Mouse (Mus musculus) CH12.LX (cell line): ENCODE results near the gene Pafah2.

Source experiments
- EP300 ChIP-seq: IDR thresholded peaks from 2 replicates; pipeline ENCODE4 v1.6.1; 2011; ENCODE audit warnings: low read length, improper control_type of control experiment
- MAZ ChIP-seq: IDR thresholded peaks from 2 replicates; pipeline ENCODE4 v1.6.1; 2012; ENCODE audit warnings: low read depth, mild to moderate bottlenecking, inconsistent platforms, low read length, improper control_type of control experiment, moderate library complexity
- MEF2A ChIP-seq: IDR thresholded peaks from 2 replicates; pipeline ENCODE4 v1.6.1; 2014; ENCODE audit warnings: low read depth, mild to moderate bottlenecking, inconsistent platforms, low read length, improper control_type of control experiment, borderline replicate concordance
- MYC ChIP-seq: IDR thresholded peaks from 2 replicates; pipeline ENCODE4 v1.6.1; 2011; ENCODE audit warnings: low read depth, mild to moderate bottlenecking, improper control_type of control experiment, low read length
- POLR2A ChIP-seq: IDR thresholded peaks from 2 replicates; pipeline ENCODE4 v1.6.1; 2011; ENCODE audit warnings: low read depth, mild to moderate bottlenecking, improper control_type of control experiment, low read length
- POLR2AphosphoS2 ChIP-seq: IDR thresholded peaks from 2 replicates; pipeline ENCODE4 v1.6.1; 2011; ENCODE audit warnings: low read depth, low read length, improper control_type of control experiment
- RAD21 ChIP-seq: IDR thresholded peaks from 2 replicates; pipeline ENCODE4 v1.6.1; 2011; ENCODE audit warnings: low read depth, mild to moderate bottlenecking, low read length, improper control_type of control experiment, moderate library complexity
- SMC3 ChIP-seq: IDR thresholded peaks from 2 replicates; pipeline ENCODE4 v1.6.1; 2011; ENCODE audit warnings: low read depth, low read length, improper control_type of control experiment
- ZNF384 ChIP-seq: IDR thresholded peaks from 2 replicates; pipeline ENCODE4 v1.6.1; 2012; ENCODE audit warnings: low read depth, low read length, improper control_type of control experiment, inconsistent platforms

GRCm38 (mm10) chr4:134442216-134442615 is 46.1 kb downstream of the Pafah2 start:
- TF ChIP-seq EP300, result no peak
- TF ChIP-seq MYC, result no peak
- no peak for TF ChIP-seq MAZ
- TF ChIP-seq POLR2A, result no peak
- no peak for TF ChIP-seq ZNF384
- no peak for TF ChIP-seq POLR2AphosphoS2
- TF ChIP-seq MEF2A, result no peak
- no peak for TF ChIP-seq RAD21
- TF ChIP-seq SMC3, result no peak
